Mouse (Mus musculus): ENCODE results near the gene Plet1. TPM values are rescaled to one million over a fixed set of nuclear protein-coding genes. Genes with fewer than 3 reads are reported as not detected.
A peak's percentile ranks its signal among the peaks of the same experiment; 100 is the strongest.

The Plet1 gene
- total RNA-seq, 2 experiments from 2014 or later = not detected

- Histone ChIP-seq H3K27ac (no peak overlapping the region), H3K4me3 (no peak overlapping the region)
- DNase-seq (ENCODE audit: extremely low spot score in 1 of 2, low spot score in 2 of 2) = no peak
- TF ChIP-seq CTCF (IDR thresholded peaks at IDR 0.05) = no peak
- intact Hi-C loops (cut with DNase I) = no loop called here
These were observed 48.1 kb downstream of the Plet1 start for GRCm38 (mm10) chr9:50542401-50542800.

DNA sequence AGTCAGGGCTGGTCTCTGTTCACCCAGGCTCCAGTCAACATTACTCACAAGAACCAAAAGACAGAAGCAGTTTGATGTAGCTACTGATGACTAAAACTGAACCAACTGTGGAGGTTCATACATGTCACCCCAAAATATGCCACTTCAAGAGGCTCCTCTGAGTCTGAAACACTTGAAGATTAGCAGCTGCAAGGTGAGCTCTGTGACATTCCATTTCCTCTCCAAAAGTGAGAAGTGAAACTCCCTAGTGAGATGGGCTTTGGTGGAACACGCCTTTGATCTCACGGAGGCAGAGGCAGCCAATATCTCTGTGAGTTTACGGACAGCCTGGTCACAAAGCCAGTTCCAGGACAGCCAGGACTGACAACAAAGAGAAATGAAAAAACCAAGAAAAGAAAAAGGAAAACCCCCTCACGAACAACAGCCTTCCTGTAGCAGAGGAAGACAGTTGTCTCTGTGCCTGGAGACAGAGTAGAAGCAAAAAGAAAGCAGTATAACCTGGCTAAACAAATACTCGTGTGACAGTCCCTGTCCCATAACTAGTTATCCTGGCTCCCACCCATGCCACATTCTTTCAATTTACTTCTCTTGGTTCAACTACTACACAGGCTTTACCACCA is 53.6 kb downstream of the Plet1 start:
- no peak for TF ChIP-seq CTCF (IDR thresholded peaks at IDR 0.05)
- DNase-seq (ENCODE audit: extremely low spot score in 1 of 2, low spot score in 2 of 2) = no peak
- H3K4me3 ChIP-seq = no peak overlapping the region
- no peak overlapping the region for H3K27ac ChIP-seq
- intact Hi-C loops (cut with DNase I) = no loop called here

DNA sequence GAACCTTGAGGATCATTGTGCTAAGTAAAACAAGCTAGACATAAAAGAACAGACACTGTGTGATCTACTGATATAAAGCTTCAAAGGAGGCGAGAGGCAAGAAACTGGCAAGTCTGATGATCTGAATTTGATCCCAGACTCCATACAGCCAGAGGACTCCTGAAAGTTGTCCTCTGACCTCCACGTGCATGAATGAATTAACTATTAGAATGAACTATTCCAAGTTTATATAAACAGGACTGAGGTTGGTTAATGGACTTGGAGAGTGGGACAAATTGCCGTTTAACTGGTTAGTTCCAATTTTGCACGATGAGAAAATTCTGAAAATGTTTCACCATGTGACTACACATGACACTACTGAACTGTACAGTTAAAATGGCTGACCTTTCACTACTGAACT is 54.6 kb downstream of the Plet1 start:
- no peak overlapping the region for H3K27ac ChIP-seq
- H3K4me3 ChIP-seq = no peak overlapping the region
- no peak for TF ChIP-seq CTCF (IDR thresholded peaks at IDR 0.05)
- no peak for DNase-seq (ENCODE audit: extremely low spot score in 1 of 2, low spot score in 2 of 2)
- intact Hi-C loops (cut with DNase I) = no loop called here

DNA sequence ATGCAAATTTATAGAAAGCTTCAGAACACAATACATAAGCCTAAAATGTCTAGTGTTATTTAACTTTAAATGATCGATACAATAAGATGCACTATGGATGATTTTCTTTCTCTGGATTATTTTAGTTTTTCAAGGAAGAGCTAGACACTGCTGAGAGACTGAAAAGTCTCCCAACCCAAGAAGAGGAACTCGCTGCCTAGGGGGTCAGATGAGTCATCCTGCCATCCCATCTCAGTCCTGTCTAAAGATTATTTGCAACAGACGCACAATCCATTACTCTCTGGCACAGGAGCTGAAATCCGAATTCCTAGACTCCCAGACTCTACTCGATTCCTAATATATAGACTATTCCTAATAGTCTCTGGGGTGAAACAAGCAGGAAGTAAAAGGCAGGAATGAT is 57.9 kb downstream of the Plet1 start:
- intact Hi-C loops (cut with DNase I) = no loop called here

GRCm38 (mm10) chr9:50553547-50553946 is 59.2 kb downstream of the Plet1 start:
- intact Hi-C loops (cut with DNase I) = no loop called here
- Histone ChIP-seq H3K4me3 (no peak overlapping the region), H3K27ac (no peak overlapping the region)
- no peak for TF ChIP-seq CTCF (IDR thresholded peaks at IDR 0.05)
- DNase-seq (ENCODE audit: extremely low spot score in 1 of 2, low spot score in 2 of 2) = no peak

More for the DNA sequence above, 57.9 kb downstream of the Plet1 start:
- TF ChIP-seq CTCF (IDR thresholded peaks at IDR 0.05) = no peak
- DNase-seq (ENCODE audit: extremely low spot score in 1 of 2, low spot score in 2 of 2) = no peak
- no peak overlapping the region for H3K4me3 ChIP-seq
- H3K27ac ChIP-seq = no peak overlapping the region

DNA sequence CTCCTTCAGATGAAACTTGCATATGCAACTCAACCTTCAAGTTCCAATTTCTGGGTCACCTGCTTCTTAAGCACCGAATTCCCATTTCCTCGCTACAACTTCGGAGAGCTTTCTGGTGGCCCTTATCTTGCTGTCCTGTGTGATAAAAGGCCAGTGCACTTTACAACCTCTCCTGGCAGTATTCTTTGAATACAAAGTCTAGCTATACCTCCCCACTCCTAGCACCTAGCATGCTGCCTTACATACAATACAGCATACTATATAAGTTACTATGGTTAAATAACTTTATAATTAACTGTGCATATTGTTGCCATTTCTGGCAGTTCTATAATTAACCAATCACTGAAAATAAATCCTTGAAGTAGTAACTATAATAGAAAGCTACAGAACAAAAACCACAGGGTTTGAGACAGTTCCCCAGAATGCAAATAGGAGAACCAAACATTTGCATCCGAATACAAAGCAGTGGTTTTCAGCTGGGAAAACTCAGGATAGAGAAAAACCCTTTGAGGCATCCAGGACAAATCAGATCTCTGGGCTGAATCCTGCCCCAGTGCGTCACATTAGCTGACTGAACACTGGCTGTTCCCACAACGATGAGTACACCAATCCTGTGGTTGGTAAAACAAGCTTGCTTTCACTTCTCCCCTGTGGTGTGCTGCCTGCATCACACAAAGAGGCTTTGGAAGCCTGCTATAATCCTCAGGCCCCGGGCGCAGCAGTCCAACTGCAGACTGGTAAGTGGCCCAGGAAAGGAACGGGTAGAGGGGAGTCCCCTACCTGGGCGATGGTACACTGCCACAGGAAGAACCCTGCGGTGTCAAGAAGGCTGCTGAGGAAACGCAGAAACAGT is 60.1 kb downstream of the Plet1 start, which contains the start of gene Il18:
Gene Il18 (plus strand): TSS at position 587 of the 853 bp plus-strand sequence.
- no peak; the same call in none of the 2 replicates for TF ChIP-seq CTCF (IDR thresholded peaks at IDR 0.05)
- DNase-seq (ENCODE audit: extremely low spot score in 1 of 2, low spot score in 2 of 2) = peak; percentile 42 to 59
- Histone ChIP-seq H3K27ac (peak within 1 kb of the TSS; percentile 85), H3K4me3 (peak within 1 kb of the TSS; percentile 33)
- intact Hi-C loops (cut with DNase I) = no loop called here

DNA sequence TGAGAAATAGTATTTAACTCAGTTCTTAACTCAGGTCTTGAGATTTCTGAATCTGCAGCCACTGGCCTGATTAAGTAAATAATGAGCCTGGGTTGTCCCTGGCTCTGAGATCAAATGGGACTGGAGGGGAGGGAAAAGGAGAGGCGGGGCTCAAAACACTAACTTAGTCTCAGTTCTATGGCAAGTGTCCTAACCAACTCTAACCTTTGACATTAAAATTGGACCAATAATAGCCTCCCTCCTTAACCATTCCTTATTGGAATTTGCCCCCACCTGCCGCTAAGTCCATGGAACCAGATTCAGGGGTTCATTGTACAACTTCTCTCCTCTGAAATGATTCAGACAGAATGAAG is 60.7 kb downstream of the Plet1 start, which contains the start of gene Bco2:
Gene Bco2 (minus strand): TSS at position 88 of the 353 bp plus-strand sequence.
- TF ChIP-seq CTCF (IDR thresholded peaks at IDR 0.05) = no peak
- intact Hi-C loops (cut with DNase I) = no loop called here
- Histone ChIP-seq H3K27ac (peak within 1 kb of the TSS; percentile 85), H3K4me3 (peak within 1 kb of the TSS; percentile 33)
- DNase-seq (ENCODE audit: extremely low spot score in 1 of 2, low spot score in 2 of 2) = no peak

Other genes with a start within 250 kb of the Plet1 start
- gene Rpl10-ps3, start 149.6 kb upstream of the Plet1 start, total RNA-seq (2021) = 100 to 1,000 TPM; 337 to 355 TPM
- gene Pts, start 34.2 kb downstream of the Plet1 start, total RNA-seq (2021) = 10 to 100 TPM; 28.6 to 31.6 TPM
- gene Il18, start 60.3 kb downstream of the Plet1 start, total RNA-seq (2021) = 10 to 100 TPM; 22.6 to 23.8 TPM
- 1 to 10 TPM; 3.0 to 3.6 TPM for gene Bco2, start 60.7 kb downstream of the Plet1 start, total RNA-seq (2021)
- gene Tex12, start 66.8 kb downstream of the Plet1 start, total RNA-seq (2021) = not detected
- gene Sdhd, start 109.3 kb downstream of the Plet1 start, total RNA-seq (2021) = 100 to 1,000 TPM in 1 of 2 experiments, 10 to 100 TPM in 1; 97.9 to 114 TPM
- gene Timm8b, start 109.4 kb downstream of the Plet1 start, total RNA-seq (2021) = 100 to 1,000 TPM; 216 to 226 TPM
- 1 to 10 TPM; 2.0 to 3.8 TPM for gene Pih1d2, start 122.8 kb downstream of the Plet1 start, total RNA-seq (2021)
- gene Nkapd1, start 122.9 kb downstream of the Plet1 start, total RNA-seq (2021) = 10 to 100 TPM; 21.3 to 22.1 TPM
- 100 to 1,000 TPM; 110 to 119 TPM for gene Dlat, start 165.3 kb downstream of the Plet1 start, total RNA-seq (2021)
- gene Dixdc1, start 245.0 kb downstream of the Plet1 start, total RNA-seq (2021) = 10 to 100 TPM; 79.4 to 80.7 TPM

Measured in left cerebral cortex, adult 2 months (tissue).